Mouse (Mus musculus) ES-E14 (cell line): Measurements from ENCODE around the gene Cxcr5. TPM values are rescaled to one million over a fixed set of nuclear protein-coding genes. Genes with fewer than 3 reads are reported as not detected.

ENCODE experiments used
- DNase-seq: peaks from one replicate; pipeline ENCODE4 v3.0.0-alpha.2; 2013; ENCODE audit warnings: low read depth, low spot score
- H3K27ac ChIP-seq: 2 replicates; pipeline ENCODE4 v1.5.1; 2012; ENCODE audit warnings: low read depth, mild to moderate bottlenecking, low read length, moderate library complexity, mixed read lengths; ENCODE audit not compliant: poor library complexity, insufficient read depth, severe bottlenecking
- H3K36me3 ChIP-seq: 2 replicates; pipeline ENCODE4 v1.6.1; 2012; ENCODE audit warnings: mild to moderate bottlenecking, low read length, moderate library complexity, mixed read lengths; ENCODE audit not compliant: control insufficient read depth, poor library complexity, insufficient read depth, severe bottlenecking
- H3K4me1 ChIP-seq, 2 experiments: fragments of 150-350 bp in 1 of 2; sonication (generic) in 1 of 2; 2 replicates each; pipeline ENCODE4 v1.6.1; 2012; ENCODE audit warnings: low read length in 2 of 2, mild to moderate bottlenecking in 1 of 2, mixed read lengths in 1 of 2; ENCODE audit not compliant: control insufficient read depth in 2 of 2, insufficient read depth in 2 of 2, poor library complexity in 1 of 2
- H3K4me3 ChIP-seq, 2 experiments: fragments of 150-350 bp in 1 of 2; sonication (generic) in 1 of 2; 2 replicates each; pipeline ENCODE4 v1.5.1; 2012; ENCODE audit warnings: low read length in 2 of 2, low read depth in 1 of 2, mild to moderate bottlenecking in 1 of 2, mixed read lengths in 1 of 2; ENCODE audit not compliant: insufficient read depth in 1 of 2, poor library complexity in 1 of 2, severe bottlenecking in 1 of 2
- H3K9ac ChIP-seq: 2 replicates; pipeline ENCODE4 v1.6.1; 2012; ENCODE audit warnings: low read depth, mild to moderate bottlenecking, low read length, mixed read lengths; ENCODE audit not compliant: poor library complexity, insufficient read depth, severe bottlenecking
- H3K9me3 ChIP-seq: fragments of 150-350 bp; sonication (generic); 2 replicates; pipeline ENCODE4 v1.6.1; 2012; ENCODE audit warnings: low read depth, mild to moderate bottlenecking, low read length; ENCODE audit not compliant: control insufficient read depth, insufficient read depth
- CHD2 ChIP-seq: IDR thresholded peaks from 2 replicates; pipeline ENCODE4 v1.6.1; 2014; ENCODE audit warnings: mild to moderate bottlenecking, low read depth, low read length, inconsistent platforms
- HCFC1 ChIP-seq: IDR thresholded peaks from 2 replicates; pipeline ENCODE4 v1.6.1; 2012; ENCODE audit warnings: low read length, inconsistent platforms, borderline replicate concordance; ENCODE audit not compliant: insufficient read depth
- MAFK ChIP-seq: IDR thresholded peaks from 2 replicates; pipeline ENCODE4 v1.6.1; 2014; ENCODE audit warnings: mild to moderate bottlenecking, low read depth, low read length, inconsistent platforms; ENCODE audit not compliant: insufficient read depth
- ZC3H11A ChIP-seq: IDR thresholded peaks from 2 replicates; pipeline ENCODE4 v1.6.1; 2012; ENCODE audit warnings: low read depth, mild to moderate bottlenecking, inconsistent platforms, low read length, borderline replicate concordance
- ZNF384 ChIP-seq: IDR thresholded peaks from 2 replicates; pipeline ENCODE4 v1.6.1; 2012; ENCODE audit warnings: low read depth, low read length, inconsistent platforms
- in situ Hi-C, 2 experiments: fragments of 600-800 bp; cut with MboI; formaldehyde crosslinking; loops; one replicate each; pipeline ENCODE4 v1.15.1; 2025; ENCODE audit warnings: low sequenced_read_pairs in 2 of 2, inconsistent platforms in 1 of 2; ENCODE audit not compliant: unreplicated experiment in 2 of 2
- total RNA-seq: library from RNA; depleted of rRNA; stranded (reverse); fragments of 300-350 nt; gene quantifications from 2 replicates; pipeline ENCODE4 v1.2.3, GENCODE M21; 2012

Gene Cxcr5
- total RNA-seq, 1 experiment = 0.31 TPM

GRCm38 (mm10) chr9:44513610-44514009 is 48.1 kb downstream of the Cxcr5 start:
- peak overlapping the region in 1 of 2 experiments; percentile 36; a peak in 1 of 4 replicates for H3K4me3 ChIP-seq

GRCm38 (mm10) chr9:44513121-44513520 is 48.6 kb downstream of the Cxcr5 start:
- DNase-seq = no peak
- Histone ChIP-seq H3K36me3 (0 out of 2 replicates have a peak, but pooled peaks cover 2% of the 10 kb centered on the region), H3K9me3 (no peaks in the 10 kb centered on the region), H3K4me3 (peak overlapping the region in 1 of 2 experiments; percentile 36; a peak in 1 of 4 replicates), H3K27ac (no peak overlapping the region), H3K9ac (no peak overlapping the region), H3K4me1 (peaks cover 0 to 12% of the 10 kb centered on the region in 2 experiments; a peak in 2 of 4 replicates)
- in situ Hi-C loops = no loop called here
- TF ChIP-seq MAFK (no peak), ZC3H11A (no peak), CHD2 (no peak), ZNF384 (no peak), HCFC1 (no peak)

More at GRCm38 (mm10) chr9:44513610-44514009, 48.1 kb downstream of the Cxcr5 start:
- DNase-seq = no peak
- in situ Hi-C loops = no loop called here
- no peaks in the 10 kb centered on the region for H3K9me3 ChIP-seq
- no peak for TF ChIP-seq ZC3H11A
- no peak for TF ChIP-seq MAFK
- peaks cover 0 to 12% of the 10 kb centered on the region in 2 experiments; a peak in 2 of 4 replicates for H3K4me1 ChIP-seq
- H3K9ac ChIP-seq = no peak overlapping the region
- 0 out of 2 replicates have a peak, but pooled peaks cover 2% of the 10 kb centered on the region for H3K36me3 ChIP-seq
- no peak overlapping the region for H3K27ac ChIP-seq

- no peak overlapping the region for H3K27ac ChIP-seq
- H3K4me3 ChIP-seq = no peak overlapping the region
- H3K36me3 ChIP-seq = 0 out of 2 replicates have a peak, but pooled peaks cover 2% of the 10 kb centered on the region
- TF ChIP-seq HCFC1 (no peak), CHD2 (no peak), ZC3H11A (no peak)
- no peak overlapping the region for H3K9ac ChIP-seq
- in situ Hi-C loops = no loop called here
- no peaks in the 10 kb centered on the region for H3K9me3 ChIP-seq
- peaks cover 0 to 12% of the 10 kb centered on the region in 2 experiments; a peak in 2 of 4 replicates for H3K4me1 ChIP-seq
- DNase-seq = no peak
Observed at GRCm38 (mm10) chr9:44512717-44513003, 49.0 kb downstream of the Cxcr5 start.

- Histone ChIP-seq H3K9ac (no peak overlapping the region), H3K9me3 (no peaks in the 10 kb centered on the region), H3K27ac (no peak overlapping the region), H3K36me3 (peaks cover 7% of the 10 kb centered on the region; the same call in 1 of the 2 replicates), H3K4me3 (no peak overlapping the region), H3K4me1 (peaks cover 0 to 12% of the 10 kb centered on the region in 2 experiments; a peak in 2 of 4 replicates)
- in situ Hi-C loops = no loop called here
- no peak for DNase-seq
- no peak for TF ChIP-seq HCFC1
- TF ChIP-seq CHD2 = no peak
- no peak for TF ChIP-seq ZC3H11A
- TF ChIP-seq MAFK = no peak
- no peak for TF ChIP-seq ZNF384
Observed at GRCm38 (mm10) chr9:44511935-44512716, 49.6 kb downstream of the Cxcr5 start.
